Mouse (Mus musculus): Measurements from ENCODE around the gene Ppp1ca.

Ppp1ca gene

DNA sequence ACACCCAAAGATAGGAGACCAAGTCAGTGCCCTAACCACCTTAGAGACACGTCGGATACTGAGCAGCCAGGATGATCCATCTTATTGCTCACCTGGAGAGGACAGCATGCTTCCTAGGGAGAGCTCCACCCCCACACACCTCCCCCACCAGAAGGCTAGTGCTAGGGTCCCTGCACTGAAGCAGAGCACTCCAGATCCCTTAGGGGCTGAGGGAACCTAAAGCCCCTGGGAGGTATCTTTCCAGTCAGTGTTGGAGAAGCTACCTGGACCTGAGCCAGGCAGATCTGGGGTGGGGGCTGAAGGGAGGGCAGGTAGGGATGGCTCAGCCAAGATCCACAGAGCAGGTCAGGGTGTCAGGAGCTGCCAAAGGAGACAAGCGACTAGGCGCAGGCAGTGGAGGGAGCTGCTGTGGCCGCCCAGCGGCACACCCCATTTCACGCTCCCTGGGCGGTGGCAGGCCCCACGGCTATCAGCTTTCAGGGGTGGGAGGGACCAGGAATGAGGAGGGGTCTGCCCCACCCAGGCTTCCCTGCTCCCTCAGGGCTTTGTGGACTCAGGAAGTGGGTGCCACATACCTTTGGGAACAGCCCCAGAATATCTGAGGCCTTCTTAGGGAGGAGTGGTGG is 37.7 kb downstream of the Ppp1ca start:
- DNase-seq (ENCODE audit: extremely low read depth, low read depth, low spot score) = no peak

DNA sequence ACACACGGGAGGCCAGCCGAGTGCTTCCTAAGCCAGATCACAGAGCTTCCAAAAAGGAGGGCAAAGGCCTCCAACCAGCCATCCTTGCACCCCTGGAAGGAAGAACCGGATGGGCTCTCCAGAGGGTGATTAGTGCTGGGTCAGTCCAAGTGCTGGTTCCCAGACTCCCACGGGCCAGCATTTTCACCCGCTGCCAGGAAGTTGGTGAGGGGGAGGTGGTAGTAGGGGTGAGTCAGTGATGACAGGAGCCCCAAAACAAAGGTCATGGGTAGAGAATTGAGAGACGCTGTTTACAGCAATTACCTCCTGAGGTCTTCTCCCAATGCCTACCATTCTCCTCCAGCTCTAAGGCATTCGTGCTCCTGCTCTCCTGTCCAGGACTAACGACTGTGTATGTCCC is 38.5 kb downstream of the Ppp1ca start:
- no peak for DNase-seq (ENCODE audit: extremely low read depth, low read depth, low spot score)

DNA sequence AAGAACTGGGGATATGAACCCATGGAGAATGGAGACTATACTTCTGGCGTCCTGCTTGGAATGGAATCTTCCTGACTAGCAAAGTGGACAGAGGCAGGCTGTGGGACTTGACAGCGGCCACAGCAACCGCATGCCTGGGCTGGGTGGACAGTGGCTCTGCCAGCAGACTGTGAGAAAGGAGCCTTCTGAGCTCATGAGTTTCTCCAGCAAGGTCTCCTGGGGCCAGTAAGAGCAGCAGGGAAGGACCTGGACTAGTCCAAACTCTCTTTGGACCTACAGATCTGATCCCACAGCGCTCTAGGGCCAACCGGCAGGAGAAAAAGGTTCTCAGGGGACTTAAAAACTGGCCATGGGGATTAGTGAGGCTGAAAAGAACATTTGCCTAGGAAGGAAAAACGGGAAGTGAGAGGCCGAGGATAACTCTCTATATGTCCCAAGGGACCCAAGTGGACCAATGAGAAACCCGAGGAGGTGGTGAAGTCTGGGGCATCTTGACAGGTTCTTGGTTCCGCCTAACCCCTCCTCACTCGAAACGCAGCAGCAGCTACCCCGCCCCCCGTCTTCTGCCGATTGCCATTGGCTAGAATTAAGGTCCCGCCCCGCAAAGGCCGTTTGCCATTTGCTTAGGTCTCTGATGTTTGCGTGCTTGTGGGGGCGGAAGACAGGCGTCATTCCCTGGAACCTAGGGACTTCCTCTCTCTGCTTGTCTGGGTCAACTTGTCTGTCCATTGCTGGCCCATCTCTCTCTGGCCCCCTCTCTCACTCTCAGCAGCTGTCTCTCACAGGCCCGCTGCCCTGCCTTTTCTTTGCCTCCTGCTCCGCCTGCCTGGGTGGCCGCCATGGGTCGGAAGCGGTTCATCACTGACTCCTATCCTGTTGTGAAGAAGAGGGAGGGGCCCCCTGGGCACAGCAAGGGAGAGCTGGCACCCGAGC is 39.7 kb downstream of the Ppp1ca start, which contains the start of gene Pold4:
Gene Pold4, plus strand, starts transcription at position 647 of the 933 bp plus-strand sequence.
- DNase-seq (ENCODE audit: extremely low read depth, low read depth, low spot score) = peak; percentile 74

DNA sequence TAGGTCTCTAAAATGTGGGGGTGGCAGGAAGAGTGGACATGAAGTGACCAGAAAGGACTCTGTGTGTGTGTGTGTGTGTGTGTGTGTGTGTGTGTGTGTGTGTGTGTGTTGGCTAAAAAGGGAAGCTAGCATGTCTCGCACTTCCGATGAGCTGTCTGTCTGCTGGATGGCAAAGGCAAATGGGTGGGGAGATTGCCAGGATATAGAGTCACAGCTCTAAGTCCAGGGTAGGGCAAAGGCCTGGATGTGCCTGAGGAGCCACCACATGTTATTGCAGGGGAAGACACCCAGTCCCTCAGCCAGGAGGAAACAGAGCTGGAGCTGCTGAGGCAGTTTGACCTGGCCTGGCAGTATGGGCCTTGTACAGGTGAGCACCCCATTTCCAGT is 40.3 kb downstream of the Ppp1ca start:
- no peak for DNase-seq (ENCODE audit: extremely low read depth, low read depth, low spot score)

DNA sequence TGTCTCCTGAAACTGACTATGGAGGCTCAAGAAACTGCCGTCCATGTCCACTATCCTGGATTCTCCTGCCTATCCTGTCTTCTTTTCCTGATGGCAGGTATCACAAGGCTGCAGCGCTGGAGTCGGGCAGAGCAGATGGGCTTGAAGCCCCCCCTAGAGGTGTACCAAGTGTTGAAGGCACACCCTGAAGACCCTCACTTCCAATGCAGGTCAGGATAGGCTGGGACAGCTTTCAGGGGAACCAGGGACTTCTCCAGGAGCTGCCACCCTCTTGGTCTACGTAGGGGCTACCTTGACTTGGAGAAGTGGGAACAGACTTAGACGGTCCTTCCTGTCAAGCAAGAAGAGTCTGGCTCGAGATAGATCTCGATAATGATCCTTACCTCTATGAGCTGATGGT is 40.8 kb downstream of the Ppp1ca start:
- no peak for DNase-seq (ENCODE audit: extremely low read depth, low read depth, low spot score)

DNA sequence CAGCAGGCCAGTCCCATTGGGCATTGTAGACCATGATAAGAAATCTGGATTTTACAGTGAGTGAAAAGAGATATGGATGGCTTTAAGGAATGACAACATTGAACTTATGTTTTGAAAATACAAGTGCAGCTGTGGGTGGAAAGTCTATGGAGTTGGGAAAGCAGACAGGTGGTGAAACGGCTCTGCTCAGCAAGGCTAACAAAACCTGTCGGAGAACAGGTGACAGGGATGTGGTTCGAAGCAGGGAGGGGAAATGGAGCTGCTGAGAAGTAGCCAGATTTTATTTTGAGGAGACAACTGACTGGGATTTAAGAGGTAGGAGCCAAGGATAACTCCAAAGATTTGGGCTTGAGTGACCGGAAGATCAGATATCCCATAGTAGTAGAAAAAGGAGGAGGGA is 42.7 kb downstream of the Ppp1ca start:
- DNase-seq (ENCODE audit: extremely low read depth, low read depth, low spot score) = no peak

DNA sequence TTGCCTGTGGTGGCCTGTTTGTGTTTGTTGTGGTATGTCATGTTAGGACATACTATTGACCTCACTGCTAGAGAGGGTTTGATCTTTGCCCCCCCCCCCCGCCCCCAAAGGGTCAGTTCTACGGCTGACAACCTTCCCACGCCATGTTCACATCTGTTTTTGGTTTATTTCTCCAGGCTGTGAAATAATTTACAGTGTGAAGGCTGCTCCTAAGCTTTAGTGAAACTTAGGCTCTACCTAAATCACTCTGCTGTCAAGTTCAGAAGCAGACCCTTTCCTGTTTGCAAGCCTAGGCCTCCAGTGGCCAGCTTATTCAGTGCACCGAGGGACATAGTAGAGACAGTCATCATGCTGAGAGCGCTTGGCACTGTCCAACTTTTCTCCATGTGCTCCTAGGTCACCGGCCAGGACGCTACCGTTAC is 48.4 kb downstream of the Ppp1ca start:
- DNase-seq (ENCODE audit: extremely low read depth, low read depth, low spot score) = no peak

DNA sequence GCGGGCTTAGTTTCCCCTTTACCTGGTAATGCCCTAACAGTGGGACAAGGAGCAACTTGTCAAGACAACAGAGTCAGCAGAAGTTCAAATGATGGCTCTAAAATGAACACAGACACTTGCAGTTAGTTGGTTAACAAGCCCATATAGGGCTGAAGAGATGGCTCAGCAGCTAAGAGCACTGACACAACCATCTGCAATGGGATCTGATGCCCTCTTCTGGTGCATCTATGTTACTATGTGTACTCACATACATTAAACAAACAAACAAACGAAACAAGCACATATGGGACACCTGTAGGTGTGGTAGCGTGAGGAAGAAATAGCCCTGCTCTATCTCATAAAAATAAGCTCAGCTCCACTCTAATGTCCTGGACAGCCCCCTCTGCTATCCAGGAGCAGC is 50.6 kb downstream of the Ppp1ca start:
- DNase-seq (ENCODE audit: extremely low read depth, low read depth, low spot score) = no peak

DNA sequence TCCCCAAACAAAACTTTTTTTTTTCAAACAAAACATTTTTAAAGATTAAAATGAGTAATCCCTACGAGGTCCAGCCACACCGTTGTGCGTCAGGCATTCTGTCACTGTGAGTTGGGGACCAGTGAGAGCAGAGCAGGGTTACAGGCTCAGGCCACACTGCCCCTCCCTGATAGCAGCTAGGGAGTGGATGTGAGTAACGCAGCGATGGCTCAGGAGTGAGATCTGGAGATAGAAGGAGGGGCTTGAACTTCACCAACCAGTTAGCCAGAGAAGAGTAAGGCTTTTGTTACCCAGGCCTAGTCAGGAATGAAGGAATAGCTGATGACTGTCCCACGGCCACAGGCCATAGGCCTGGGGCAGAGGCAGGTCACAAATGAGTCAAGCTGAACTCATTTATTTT is 52.9 kb downstream of the Ppp1ca start:
- no peak for DNase-seq (ENCODE audit: extremely low read depth, low read depth, low spot score)
